Mouse (Mus musculus): ENCODE results near the gene Klf6.

Klf6 gene

GRCm38 (mm10) chr13:5861157-5862002, at the start of gene Klf6:
Gene Klf6 (plus strand): TSS chr13:5861482.
- DNase-seq (ENCODE audit: low spot score), result peak; percentile 99

GRCm38 (mm10) chr13:5813433-5813832, 47.8 kb upstream of the Klf6 start:
- no peak for DNase-seq (ENCODE audit: low spot score)

- no peak for DNase-seq (ENCODE audit: low spot score)
Measured at GRCm38 (mm10) chr13:5817250-5817649, 44.0 kb upstream of the Klf6 start.

- DNase-seq (ENCODE audit: low spot score), result no peak
Measured at GRCm38 (mm10) chr13:5819173-5819572, 42.1 kb upstream of the Klf6 start.

GRCm38 (mm10) chr13:5822586-5822985, 38.7 kb upstream of the Klf6 start:
- DNase-seq (ENCODE audit: low spot score), result no peak

- DNase-seq (ENCODE audit: low spot score), result no peak
Measured at GRCm38 (mm10) chr13:5823150-5823549, 38.1 kb upstream of the Klf6 start.

- DNase-seq (ENCODE audit: low spot score), result no peak
Measured at GRCm38 (mm10) chr13:5824189-5824815, 37.0 kb upstream of the Klf6 start.

GRCm38 (mm10) chr13:5826170-5826827, 35.0 kb upstream of the Klf6 start:
- peak; percentile 58 for DNase-seq (ENCODE audit: low spot score)

- no peak for DNase-seq (ENCODE audit: low spot score)
Measured at GRCm38 (mm10) chr13:5831976-5832375, 29.3 kb upstream of the Klf6 start.

- DNase-seq (ENCODE audit: low spot score), result no peak
Measured at GRCm38 (mm10) chr13:5837174-5837777, 24.0 kb upstream of the Klf6 start.

- no peak for DNase-seq (ENCODE audit: low spot score)
Measured at GRCm38 (mm10) chr13:5841418-5841817, 19.9 kb upstream of the Klf6 start.

GRCm38 (mm10) chr13:5842911-5843310, 18.4 kb upstream of the Klf6 start:
- DNase-seq (ENCODE audit: low spot score), result no peak

GRCm38 (mm10) chr13:5843829-5844228, 17.5 kb upstream of the Klf6 start:
- DNase-seq (ENCODE audit: low spot score), result no peak

GRCm38 (mm10) chr13:5844338-5844737, 16.9 kb upstream of the Klf6 start:
- no peak for DNase-seq (ENCODE audit: low spot score)

- DNase-seq (ENCODE audit: low spot score), result no peak
Measured at GRCm38 (mm10) chr13:5845161-5845590, 16.1 kb upstream of the Klf6 start.

- no peak for DNase-seq (ENCODE audit: low spot score)
Measured at GRCm38 (mm10) chr13:5845605-5846004, 15.7 kb upstream of the Klf6 start.

GRCm38 (mm10) chr13:5846860-5847259, 14.4 kb upstream of the Klf6 start:
- DNase-seq (ENCODE audit: low spot score), result no peak

GRCm38 (mm10) chr13:5847736-5848135, 13.5 kb upstream of the Klf6 start:
- no peak for DNase-seq (ENCODE audit: low spot score)

- peak; percentile 68 for DNase-seq (ENCODE audit: low spot score)
Measured at GRCm38 (mm10) chr13:5860651-5861156, 578 bp upstream of the Klf6 start.

GRCm38 (mm10) chr13:5862003-5862625, 832 bp downstream of the Klf6 start:
- DNase-seq (ENCODE audit: low spot score), result peak; percentile 63

GRCm38 (mm10) chr13:5862626-5863407, 1.5 kb downstream of the Klf6 start:
- peak; percentile 50 for DNase-seq (ENCODE audit: low spot score)
